Mouse (Mus musculus): ENCODE results near the gene Gsc2. TPM values are rescaled to one million over a fixed set of nuclear protein-coding genes. Genes with fewer than 3 reads are reported as not detected.

Gsc2 gene
- total and polyA plus RNA-seq, 3 experiments, result not detected

DNA sequence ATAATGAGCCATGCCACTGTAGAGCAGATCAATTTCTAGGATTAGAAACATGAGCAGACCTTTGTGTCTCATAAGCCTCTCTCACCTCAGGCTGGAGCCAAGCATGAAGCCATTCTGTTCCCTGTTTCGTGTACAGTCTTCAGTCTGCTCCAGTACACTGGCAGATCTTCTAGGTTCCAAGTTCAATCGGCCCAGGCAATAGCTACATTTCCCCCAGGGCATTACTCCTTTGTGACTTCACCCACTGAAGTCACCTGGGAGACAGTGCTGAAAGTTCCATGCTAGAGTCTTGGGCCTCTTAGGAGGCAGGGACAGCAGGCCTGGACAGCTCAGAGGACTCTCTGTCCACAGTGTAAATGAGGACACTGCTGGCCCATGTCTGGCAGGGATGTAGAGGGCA lies 20.9 kb downstream of the Gsc2 start, which contains the start of gene Tssk1:
Gene Tssk1, plus strand, starts transcription at position 301 of the 400 bp plus-strand sequence.
- TF ChIP-seq USF1 (IDR thresholded peaks at IDR 0.05; ENCODE audit: low read depth, low read length) (no peak), E2F4 (IDR thresholded peaks at IDR 0.05; ENCODE audit: insufficient replicate concordance, low read depth, low read length) (no peak), USF2 (conservative IDR thresholded peaks at IDR 0.05; ENCODE audit: low read depth, low read length) (no peak)
- Histone ChIP-seq H3K9ac (ENCODE audit: insufficient read depth, low read depth) (no peak within 1 kb of the TSS), H3K9me3 (replicated peaks; ENCODE audit: low read length) (no peaks in the 10 kb centered on the region), H3K4me2 (ENCODE audit: insufficient read depth, low read depth, poor library complexity, severe bottlenecking) (no peak within 1 kb of the TSS), H3K79me2 (replicated peaks; ENCODE audit: control insufficient read depth, extremely low read depth, insufficient read depth, poor library complexity, severe bottlenecking) (peaks cover 17% of the 10 kb centered on the region), H3K4me3 (replicated peaks in 1 of 3; ENCODE audit: low read depth in 2 of 3, low read length in 2 of 3, poor library complexity in 1 of 3) (no peak within 1 kb of the TSS), H3K27ac (ENCODE audit: insufficient read depth, low read depth) (no peak within 1 kb of the TSS), H3K4me1 (ENCODE audit: control insufficient read depth in 1 of 2, insufficient read depth in 2 of 2) (peaks cover 7 to 21% of the 10 kb centered on the region in 2 experiments), H3K36me3 (replicated peaks in 1 of 2; ENCODE audit: control insufficient read depth in 1 of 2, insufficient read depth in 1 of 2, low read length in 1 of 2) (peaks cover 1 to 22% of the 10 kb centered on the region in 2 experiments), H3K27me3 (replicated peaks) (no peaks in the 10 kb centered on the region)
- in situ Hi-C loops (cut with MboI; ENCODE audit: low pct_ligation_motif_present, low pct_unique_long_range_greater_than_20kb, low sequenced_read_pairs), result no loop called here
- dilution Hi-C loops (cut with MboI; ENCODE audit: extremely low pct_ligation_motif_present, extremely low pct_unique_long_range_greater_than_20kb, low sequenced_read_pairs), result no loop called here
- no peak for DNase-seq (ENCODE audit: extremely low read depth)

DNA sequence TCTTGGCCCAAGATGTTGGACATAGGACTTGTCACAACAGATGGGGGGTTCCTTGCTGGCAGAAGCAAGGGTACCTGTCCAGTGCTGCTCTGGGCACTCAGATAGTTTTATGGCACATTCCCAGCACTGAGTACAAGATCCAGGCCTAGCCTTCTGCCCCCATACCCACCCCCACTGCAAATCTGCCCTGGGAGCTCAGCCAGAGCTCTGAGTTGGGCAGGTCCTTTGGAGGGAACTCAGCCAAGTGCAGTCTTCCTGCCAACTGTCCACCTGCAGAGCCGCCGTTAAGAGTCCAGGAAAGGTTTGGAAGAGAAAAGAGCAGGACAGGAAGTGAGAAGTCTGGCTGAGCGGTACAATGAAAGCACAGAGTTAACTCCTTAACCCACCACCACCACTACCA lies 22.3 kb downstream of the Gsc2 start:
- peaks cover 17% of the 10 kb centered on the region for H3K79me2 ChIP-seq (replicated peaks; ENCODE audit: control insufficient read depth, extremely low read depth, insufficient read depth, poor library complexity, severe bottlenecking)
- dilution Hi-C loops (cut with MboI; ENCODE audit: extremely low pct_ligation_motif_present, extremely low pct_unique_long_range_greater_than_20kb, low sequenced_read_pairs) (no loop called here), in situ Hi-C loops (cut with MboI; ENCODE audit: low pct_ligation_motif_present, low pct_unique_long_range_greater_than_20kb, low sequenced_read_pairs) (no loop called here)
- no peak overlapping the region for H3K4me3 ChIP-seq (replicated peaks in 1 of 3; ENCODE audit: low read depth in 2 of 3, low read length in 2 of 3, poor library complexity in 1 of 3)
- H3K9me3 ChIP-seq (replicated peaks; ENCODE audit: low read length), result no peaks in the 10 kb centered on the region
- no peak for TF ChIP-seq ZC3H11A (IDR thresholded peaks at IDR 0.05; ENCODE audit: low read depth, low read length)
- TF ChIP-seq MAX (IDR thresholded peaks at IDR 0.05; ENCODE audit: low read length), result no peak
- no peak for TF ChIP-seq PAX5 (IDR thresholded peaks at IDR 0.05; ENCODE audit: low read length)
- no peak for TF ChIP-seq TBP (conservative IDR thresholded peaks at IDR 0.05; ENCODE audit: low read depth, low read length)
- no peak for TF ChIP-seq JUN (IDR thresholded peaks at IDR 0.05; ENCODE audit: insufficient read depth, low read depth, low read length)
- TF ChIP-seq USF1 (IDR thresholded peaks at IDR 0.05; ENCODE audit: low read depth, low read length), result no peak
- no peak for TF ChIP-seq JUND (conservative IDR thresholded peaks at IDR 0.05; ENCODE audit: low read depth, low read length)
- TF ChIP-seq SIN3A (IDR thresholded peaks at IDR 0.05; ENCODE audit: low read length), result no peak
- no peak overlapping the region for H3K9ac ChIP-seq (ENCODE audit: insufficient read depth, low read depth)
- no peak for DNase-seq (ENCODE audit: extremely low read depth)
- H3K4me2 ChIP-seq (ENCODE audit: insufficient read depth, low read depth, poor library complexity, severe bottlenecking), result no peak overlapping the region
- peaks cover 7 to 21% of the 10 kb centered on the region in 2 experiments for H3K4me1 ChIP-seq (ENCODE audit: control insufficient read depth in 1 of 2, insufficient read depth in 2 of 2)
- H3K36me3 ChIP-seq (replicated peaks in 1 of 2; ENCODE audit: control insufficient read depth in 1 of 2, insufficient read depth in 1 of 2, low read length in 1 of 2), result peaks cover 0 to 10% of the 10 kb centered on the region in 2 experiments
- H3K27ac ChIP-seq (ENCODE audit: insufficient read depth, low read depth), result no peak overlapping the region
- no peaks in the 10 kb centered on the region for H3K27me3 ChIP-seq (replicated peaks)

DNA sequence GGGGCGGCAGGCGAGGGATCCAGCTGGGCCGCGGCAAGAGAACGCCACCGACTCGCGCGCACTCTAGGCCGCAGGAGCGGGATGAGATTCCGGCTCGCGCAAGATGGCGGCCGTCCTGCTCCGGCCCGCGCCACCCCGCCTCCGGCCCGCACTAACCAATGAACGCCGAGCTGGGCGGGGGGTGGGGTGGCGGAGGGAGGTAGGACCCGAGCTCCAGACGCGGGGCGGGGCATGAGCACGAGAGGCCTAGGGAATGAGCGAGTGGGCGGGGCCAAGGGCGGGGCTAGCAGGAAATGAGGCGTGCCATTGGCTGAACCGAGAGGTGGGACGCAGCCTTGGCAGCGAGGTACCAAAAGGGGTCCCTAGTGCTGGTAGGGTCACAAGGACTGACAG lies 23.3 kb downstream of the Gsc2 start, which contains the start of gene Gm20518:
Gene Gm20518, minus strand, starts transcription at position 105 of the 393 bp plus-strand sequence.
- Histone ChIP-seq H3K4me3 (replicated peaks in 1 of 3; ENCODE audit: low read depth in 2 of 3, low read length in 2 of 3, poor library complexity in 1 of 3) (peak within 1 kb of the TSS; percentile 90 to 98 (median 93)), H3K36me3 (replicated peaks in 1 of 2; ENCODE audit: control insufficient read depth in 1 of 2, insufficient read depth in 1 of 2, low read length in 1 of 2) (peaks cover 0 to 12% of the 10 kb centered on the region in 2 experiments), H3K4me1 (ENCODE audit: control insufficient read depth in 1 of 2, insufficient read depth in 2 of 2) (peaks cover 7 to 26% of the 10 kb centered on the region in 2 experiments), H3K27me3 (replicated peaks) (no peaks in the 10 kb centered on the region), H3K9me3 (replicated peaks; ENCODE audit: low read length) (no peaks in the 10 kb centered on the region), H3K9ac (ENCODE audit: insufficient read depth, low read depth) (peak within 1 kb of the TSS; percentile 98), H3K27ac (ENCODE audit: insufficient read depth, low read depth) (peak within 1 kb of the TSS; percentile 73), H3K4me2 (ENCODE audit: insufficient read depth, low read depth, poor library complexity, severe bottlenecking) (peak within 1 kb of the TSS; percentile 68), H3K79me2 (replicated peaks; ENCODE audit: control insufficient read depth, extremely low read depth, insufficient read depth, poor library complexity, severe bottlenecking) (peaks cover 22% of the 10 kb centered on the region)
- DNase-seq (ENCODE audit: extremely low read depth), result peak; percentile 100
- dilution Hi-C loops (cut with MboI; ENCODE audit: extremely low pct_ligation_motif_present, extremely low pct_unique_long_range_greater_than_20kb, low sequenced_read_pairs) (no loop called here), in situ Hi-C loops (cut with MboI; ENCODE audit: low pct_ligation_motif_present, low pct_unique_long_range_greater_than_20kb, low sequenced_read_pairs) (no loop called here)
- no peak for TF ChIP-seq UBTF (IDR thresholded peaks at IDR 0.05; ENCODE audit: low read depth, low read length)
- TF ChIP-seq SMC3 (IDR thresholded peaks at IDR 0.05; ENCODE audit: low read depth, low read length), result no peak
- peak; percentile 45 for TF ChIP-seq ELF1 (IDR thresholded peaks at IDR 0.05; ENCODE audit: low read depth, low read length)
- TF ChIP-seq MAZ (IDR thresholded peaks at IDR 0.05; ENCODE audit: low read depth, low read length), result peak; percentile 75; the same call in 1 of the 2 replicates
- peak; percentile 96 for TF ChIP-seq ZMIZ1 (IDR thresholded peaks at IDR 0.05; ENCODE audit: low read depth, low read length)
- TF ChIP-seq NELFE (IDR thresholded peaks at IDR 0.05; ENCODE audit: low read depth, low read length), result peak; percentile 97
- peak; percentile 93 for TF ChIP-seq POLR2AphosphoS2 (IDR thresholded peaks at IDR 0.05; ENCODE audit: low read depth, low read length)
- peak; percentile 62; the same call in 1 of the 2 replicates for TF ChIP-seq NRF1 (IDR thresholded peaks at IDR 0.05; ENCODE audit: low read depth, low read length)
- TF ChIP-seq TCF12 (IDR thresholded peaks at IDR 0.05; ENCODE audit: low read depth, low read length), result peak; percentile 73
- peak; percentile 96 for TF ChIP-seq POLR2A (IDR thresholded peaks at IDR 0.05; ENCODE audit: low read depth, low read length)
- TF ChIP-seq HCFC1 (IDR thresholded peaks at IDR 0.05; ENCODE audit: low read depth, low read length), result peak; percentile 68
- TF ChIP-seq JUND (conservative IDR thresholded peaks at IDR 0.05; ENCODE audit: low read depth, low read length), result no peak
- TF ChIP-seq CHD1 (IDR thresholded peaks at IDR 0.05; ENCODE audit: low read depth, low read length), result no peak
